Mouse (Mus musculus): ENCODE measurements around the gene Cdc42ep4. TPM values are rescaled to one million over a fixed set of nuclear protein-coding genes. Genes with fewer than 3 reads are reported as not detected.

Cdc42ep4 gene
- polyA plus RNA-seq, 1 experiment from 2014 or later, result 49.5 TPM

DNA sequence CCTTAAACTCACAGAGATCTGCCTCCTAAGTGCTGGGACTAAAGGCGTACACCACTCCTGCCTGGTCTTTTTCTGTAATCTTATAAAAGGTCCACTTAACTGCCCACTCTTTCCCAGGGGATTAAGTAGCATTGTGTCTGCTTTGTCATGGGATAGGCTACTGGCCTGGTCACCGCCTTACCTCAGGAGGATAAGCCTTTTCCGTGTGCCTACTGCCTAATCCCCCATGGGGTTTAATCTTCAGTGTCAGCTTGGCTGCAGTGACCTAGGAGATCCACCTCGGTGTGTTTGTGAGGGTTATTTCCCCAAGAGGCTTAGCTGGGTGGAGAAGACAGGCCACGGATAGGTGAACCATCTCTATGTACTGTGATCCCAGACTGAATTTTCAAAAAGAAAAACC lies 54.1 kb downstream of the Cdc42ep4 start:
- H3K4me2 ChIP-seq (ENCODE audit: low read length), result no peak overlapping the region
- no peaks in the 10 kb centered on the region for H3K9me3 ChIP-seq (ENCODE audit: control insufficient read depth, low read length)
- WGBS, result 27% methylated on average over 5 of the region's 5 CpGs
- H3K27ac ChIP-seq (replicated peaks; ENCODE audit: low read depth, low read length), result no peak overlapping the region
- H3K4me3 ChIP-seq (replicated peaks; ENCODE audit: low read depth, low read length), result no peak overlapping the region
- H3K4me1 ChIP-seq (ENCODE audit: control insufficient read depth, insufficient read depth, low read length), result no peaks in the 10 kb centered on the region
- DNase-seq, result no peak
- no peak overlapping the region for H3K9ac ChIP-seq (replicated peaks; ENCODE audit: low read length)
- no peaks in the 10 kb centered on the region for H3K27me3 ChIP-seq (ENCODE audit: control insufficient read depth, insufficient read depth, low read length)
- no peak for ATAC-seq (ENCODE audit: low FRiP score, low TSS enrichment)
- H3K36me3 ChIP-seq (ENCODE audit: control insufficient read depth, insufficient read depth, low read length), result peaks cover 46% of the 10 kb centered on the region

- Histone ChIP-seq H3K27ac (replicated peaks; ENCODE audit: low read depth, low read length) (no peak overlapping the region), H3K9me3 (ENCODE audit: control insufficient read depth, low read length) (no peaks in the 10 kb centered on the region), H3K4me3 (replicated peaks; ENCODE audit: low read depth, low read length) (no peak overlapping the region), H3K9ac (replicated peaks; ENCODE audit: low read length) (no peak overlapping the region), H3K4me1 (ENCODE audit: control insufficient read depth, insufficient read depth, low read length) (peaks cover 3% of the 10 kb centered on the region; the same call in 1 of the 2 replicates), H3K36me3 (ENCODE audit: control insufficient read depth, insufficient read depth, low read length) (peaks cover 80% of the 10 kb centered on the region), H3K27me3 (ENCODE audit: control insufficient read depth, insufficient read depth, low read length) (no peaks in the 10 kb centered on the region), H3K4me2 (ENCODE audit: low read length) (no peak overlapping the region)
- no peak for DNase-seq
- 62% methylated on average over 3 of the region's 3 CpGs for WGBS
- ATAC-seq (ENCODE audit: low FRiP score, low TSS enrichment), result no peak
Measured at GRCm38 (mm10) chr11:113691851-113692250, 59.8 kb downstream of the Cdc42ep4 start.

GRCm38 (mm10) chr11:113691318-113691717 lies 60.4 kb downstream of the Cdc42ep4 start:
- H3K4me3 ChIP-seq (replicated peaks; ENCODE audit: low read depth, low read length), result no peak overlapping the region
- no peak overlapping the region for H3K4me2 ChIP-seq (ENCODE audit: low read length)
- no peak overlapping the region for H3K27ac ChIP-seq (replicated peaks; ENCODE audit: low read depth, low read length)
- 92% methylated on average over 5 of the region's 5 CpGs for WGBS
- no peak for DNase-seq
- H3K9ac ChIP-seq (replicated peaks; ENCODE audit: low read length), result no peak overlapping the region
- peaks cover 78% of the 10 kb centered on the region for H3K36me3 ChIP-seq (ENCODE audit: control insufficient read depth, insufficient read depth, low read length)
- H3K9me3 ChIP-seq (ENCODE audit: control insufficient read depth, low read length), result no peaks in the 10 kb centered on the region
- H3K27me3 ChIP-seq (ENCODE audit: control insufficient read depth, insufficient read depth, low read length), result no peaks in the 10 kb centered on the region
- H3K4me1 ChIP-seq (ENCODE audit: control insufficient read depth, insufficient read depth, low read length), result peaks cover 8% of the 10 kb centered on the region; the same call in 1 of the 2 replicates
- ATAC-seq (ENCODE audit: low FRiP score, low TSS enrichment), result no peak

GRCm38 (mm10) chr11:113690506-113690905 lies 61.2 kb downstream of the Cdc42ep4 start:
- Histone ChIP-seq H3K9ac (replicated peaks; ENCODE audit: low read length) (no peak overlapping the region), H3K9me3 (ENCODE audit: control insufficient read depth, low read length) (no peaks in the 10 kb centered on the region), H3K4me3 (replicated peaks; ENCODE audit: low read depth, low read length) (no peak overlapping the region), H3K4me1 (ENCODE audit: control insufficient read depth, insufficient read depth, low read length) (peaks cover 12% of the 10 kb centered on the region; the same call in 1 of the 2 replicates), H3K36me3 (ENCODE audit: control insufficient read depth, insufficient read depth, low read length) (peaks cover 71% of the 10 kb centered on the region), H3K27ac (replicated peaks; ENCODE audit: low read depth, low read length) (no peak overlapping the region), H3K4me2 (ENCODE audit: low read length) (no peak overlapping the region), H3K27me3 (ENCODE audit: control insufficient read depth, insufficient read depth, low read length) (no peaks in the 10 kb centered on the region)
- WGBS, result 94% methylated on average over 12 of the region's 12 CpGs
- ATAC-seq (ENCODE audit: low FRiP score, low TSS enrichment) (no peak), DNase-seq (no peak)

DNA sequence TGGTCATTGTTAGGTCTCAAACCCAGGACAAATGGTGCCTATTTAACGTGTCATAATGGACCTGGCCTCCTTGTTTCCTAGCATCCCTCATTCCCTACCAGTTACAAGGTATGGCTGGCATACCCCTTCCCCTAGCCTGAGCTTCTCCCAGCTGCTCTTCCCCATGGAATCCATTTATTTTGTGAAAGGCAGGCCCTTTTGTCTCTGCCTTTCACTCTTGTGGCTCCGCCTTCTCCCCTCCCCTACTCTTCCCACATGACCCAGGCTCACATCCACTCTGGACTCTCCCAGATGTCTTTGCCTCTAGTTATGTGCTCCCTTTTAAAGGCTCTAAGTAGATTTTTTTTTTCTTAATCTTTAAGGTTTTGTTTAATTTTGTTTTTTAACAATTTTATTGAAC lies 64.7 kb downstream of the Cdc42ep4 start:
- 33% methylated on average over 2 of the region's 2 CpGs for WGBS
- 0 out of 2 replicates have a peak overlapping the region, but pooled peaks have one; percentile 5 for H3K27ac ChIP-seq (replicated peaks; ENCODE audit: low read depth, low read length)
- ATAC-seq (ENCODE audit: low FRiP score, low TSS enrichment), result no peak

GRCm38 (mm10) chr11:113684707-113685426 lies 66.8 kb downstream of the Cdc42ep4 start:
- Histone ChIP-seq H3K27ac (replicated peaks; ENCODE audit: low read depth, low read length) (peak overlapping the region; percentile 91; the same call in 1 of the 2 replicates), H3K36me3 (ENCODE audit: control insufficient read depth, insufficient read depth, low read length) (peaks cover 24% of the 10 kb centered on the region), H3K4me2 (ENCODE audit: low read length) (peak overlapping the region; percentile 92), H3K4me3 (replicated peaks; ENCODE audit: low read depth, low read length) (peak overlapping the region; percentile 91), H3K9ac (replicated peaks; ENCODE audit: low read length) (peak overlapping the region; percentile 64), H3K4me1 (ENCODE audit: control insufficient read depth, insufficient read depth, low read length) (peaks cover 39% of the 10 kb centered on the region), H3K27me3 (ENCODE audit: control insufficient read depth, insufficient read depth, low read length) (no peaks in the 10 kb centered on the region), H3K9me3 (ENCODE audit: control insufficient read depth, low read length) (no peaks in the 10 kb centered on the region)
- DNase-seq (no peak), ATAC-seq (ENCODE audit: low FRiP score, low TSS enrichment) (no peak; the same call in 1 of the 2 replicates)
- 45% methylated on average over 25 of the region's 25 CpGs for WGBS

More for the DNA sequence above, 64.7 kb downstream of the Cdc42ep4 start:
- H3K4me2 ChIP-seq (ENCODE audit: low read length), result no peak overlapping the region
- H3K4me3 ChIP-seq (replicated peaks; ENCODE audit: low read depth, low read length), result no peak overlapping the region
- no peaks in the 10 kb centered on the region for H3K27me3 ChIP-seq (ENCODE audit: control insufficient read depth, insufficient read depth, low read length)
- peak; percentile 35 for DNase-seq
- H3K9ac ChIP-seq (replicated peaks; ENCODE audit: low read length), result peak overlapping the region; percentile 20; the same call in 1 of the 2 replicates
- H3K36me3 ChIP-seq (ENCODE audit: control insufficient read depth, insufficient read depth, low read length), result peaks cover 39% of the 10 kb centered on the region
- no peaks in the 10 kb centered on the region for H3K9me3 ChIP-seq (ENCODE audit: control insufficient read depth, low read length)
- H3K4me1 ChIP-seq (ENCODE audit: control insufficient read depth, insufficient read depth, low read length), result peaks cover 32% of the 10 kb centered on the region

- Histone ChIP-seq H3K9me3 (ENCODE audit: control insufficient read depth, low read length) (no peaks in the 10 kb centered on the region), H3K9ac (replicated peaks; ENCODE audit: low read length) (peak within 1 kb of the TSS; percentile 64), H3K4me2 (ENCODE audit: low read length) (peak within 1 kb of the TSS; percentile 92), H3K27me3 (ENCODE audit: control insufficient read depth, insufficient read depth, low read length) (no peaks in the 10 kb centered on the region), H3K4me3 (replicated peaks; ENCODE audit: low read depth, low read length) (peak within 1 kb of the TSS; percentile 91), H3K27ac (replicated peaks; ENCODE audit: low read depth, low read length) (peak within 1 kb of the TSS; percentile 91), H3K4me1 (ENCODE audit: control insufficient read depth, insufficient read depth, low read length) (peaks cover 39% of the 10 kb centered on the region), H3K36me3 (ENCODE audit: control insufficient read depth, insufficient read depth, low read length) (peaks cover 17% of the 10 kb centered on the region)
- under 1% methylated on average over 73 of the region's 73 CpGs for WGBS
- ATAC-seq (ENCODE audit: low FRiP score, low TSS enrichment) (peak; percentile 95), DNase-seq (peak; percentile 99)
Measured at GRCm38 (mm10) chr11:113683957-113684706, 67.5 kb downstream of the Cdc42ep4 start, which contains the start of the genes Fam104a and D11Wsu47e. Gene Fam104a (minus strand): TSS chr11:113684155. Gene D11Wsu47e (plus strand): TSS chr11:113684412.

DNA sequence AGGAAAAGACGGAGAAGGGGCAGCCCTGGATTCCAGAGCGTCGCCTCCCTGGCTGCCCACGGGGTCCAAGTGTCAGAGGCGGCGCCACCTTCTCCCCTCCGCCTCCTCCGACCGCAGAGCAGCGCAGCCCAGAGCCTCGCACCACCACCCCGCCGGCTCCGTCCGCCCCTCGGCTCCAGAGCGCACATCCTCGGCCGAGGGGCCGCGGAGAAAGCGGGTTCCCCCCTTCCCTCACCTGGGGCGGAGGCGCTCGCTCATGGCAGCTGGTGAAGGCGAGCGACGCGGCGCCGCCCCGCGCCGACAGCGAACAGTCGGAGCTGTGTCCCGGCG lies 68.1 kb downstream of the Cdc42ep4 start:
- peak overlapping the region; percentile 91 for H3K4me3 ChIP-seq (replicated peaks; ENCODE audit: low read depth, low read length)
- WGBS, result under 1% methylated on average over 37 of the region's 38 CpGs
- ATAC-seq (ENCODE audit: low FRiP score, low TSS enrichment) (peak; percentile 75), DNase-seq (no peak)
- H3K4me2 ChIP-seq (ENCODE audit: low read length), result peak overlapping the region; percentile 92
- H3K36me3 ChIP-seq (ENCODE audit: control insufficient read depth, insufficient read depth, low read length), result peaks cover 11% of the 10 kb centered on the region
- no peaks in the 10 kb centered on the region for H3K9me3 ChIP-seq (ENCODE audit: control insufficient read depth, low read length)
- H3K4me1 ChIP-seq (ENCODE audit: control insufficient read depth, insufficient read depth, low read length), result peaks cover 39% of the 10 kb centered on the region
- peak overlapping the region; percentile 64 for H3K9ac ChIP-seq (replicated peaks; ENCODE audit: low read length)
- H3K27ac ChIP-seq (replicated peaks; ENCODE audit: low read depth, low read length), result peak overlapping the region; percentile 91
- no peaks in the 10 kb centered on the region for H3K27me3 ChIP-seq (ENCODE audit: control insufficient read depth, insufficient read depth, low read length)

Data from midbrain, embryonic 14.5 days (tissue).